Mouse (Mus musculus) embryonic facial prominence, embryonic 11.5 days (tissue): ENCODE measurements at regions not wholly inside any gene's neighbourhood (a gene's known extent, or its start where the extent isn't known, plus 50 kb on each side); places are given as distances from the start of the nearest gene placed in this dataset.

Experiments used
- ATAC-seq: fragments of 200-750 bp; cut with Nextera tagmentation; replicated peaks from 2 replicates; pipeline ENCODE4 v1.8.0; 2017; ENCODE audit warnings: low read depth; ENCODE audit not compliant: insufficient number of reproducible peaks, low FRiP score, low TSS enrichment
- DNase-seq: peaks from one replicate; pipeline ENCODE4 v3.0.0-alpha.2; 2015; ENCODE audit warnings: low spot score
- H3K27ac ChIP-seq: fragments of 300-500 bp; sonication (generic); replicated peaks from 2 replicates; pipeline ENCODE4 v1.5.1; 2014; ENCODE audit warnings: mild to moderate bottlenecking, low read depth, low read length, control low read depth
- H3K27me3 ChIP-seq: fragments of 300-500 bp; sonication (generic); 2 replicates; pipeline ENCODE4 v1.6.1; 2014; ENCODE audit warnings: mild to moderate bottlenecking, low read length, moderate library complexity, mixed read lengths; ENCODE audit not compliant: control insufficient read depth, insufficient read depth
- H3K36me3 ChIP-seq: fragments of 300-500 bp; sonication (generic); replicated peaks from 2 replicates; pipeline ENCODE4 v1.6.1; 2014; ENCODE audit warnings: low read depth, mild to moderate bottlenecking, low read length, moderate library complexity, mixed read lengths; ENCODE audit not compliant: control insufficient read depth, insufficient read depth
- H3K4me1 ChIP-seq: fragments of 300-500 bp; sonication (generic); 2 replicates; pipeline ENCODE4 v1.6.1; 2014; ENCODE audit warnings: low read length, mixed read lengths; ENCODE audit not compliant: control insufficient read depth, insufficient read depth
- H3K4me2 ChIP-seq: fragments of 300-500 bp; sonication (generic); 2 replicates; pipeline ENCODE4 v1.6.1; 2014; ENCODE audit warnings: low read depth, mild to moderate bottlenecking, control low read depth, low read length, moderate library complexity
- H3K4me3 ChIP-seq: fragments of 300-500 bp; sonication (generic); 2 replicates; pipeline ENCODE4 v1.5.1; 2014; ENCODE audit warnings: low read depth, low read length, control low read depth
- H3K9ac ChIP-seq: fragments of 300-500 bp; sonication (generic); replicated peaks from 2 replicates; pipeline ENCODE4 v1.6.1; 2014; ENCODE audit warnings: mild to moderate bottlenecking, control low read depth, low read length
- H3K9me3 ChIP-seq: fragments of 300-500 bp; sonication (generic); replicated peaks from 2 replicates; pipeline ENCODE4 v1.6.1; 2016; ENCODE audit warnings: mild to moderate bottlenecking, low read length, inconsistent platforms, mixed read lengths; ENCODE audit not compliant: control insufficient read depth
- WGBS: fragments of 180-500 bp; shearing (Covaris S2); extraction: QIAGEN DNeasy Blood & Tissue Kit; methylation state at CpG from one replicate; pipeline ENCODE4 v1.1.7; 2014; 5-methylcytosine and 5-hydroxymethylcytosine counted together

DNA sequence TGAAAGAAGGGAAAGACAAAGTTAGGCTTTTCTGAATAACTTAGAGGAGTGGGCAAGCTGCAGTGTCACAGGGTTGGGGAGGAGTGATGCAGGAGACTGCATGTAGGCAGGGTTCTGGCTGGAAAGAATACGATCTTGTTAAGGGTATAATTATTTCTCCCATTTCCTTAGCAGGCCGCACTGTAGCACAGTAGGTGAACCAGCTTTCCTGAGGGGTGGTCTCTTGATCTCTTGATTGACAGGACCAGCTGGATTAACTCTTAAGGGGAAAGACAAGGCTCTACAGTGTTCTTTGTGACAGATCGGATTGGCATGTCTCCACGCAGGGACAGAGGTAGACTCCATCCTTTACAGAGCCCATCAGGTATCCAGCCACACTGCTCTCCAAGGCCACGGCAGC, 54.5 kb upstream of the Meis1 start:
- no peak; the same call in 1 of the 2 replicates for ATAC-seq
- Histone ChIP-seq H3K4me2 (no peak overlapping the region), H3K4me3 (no peak overlapping the region), H3K36me3 (no peaks in the 10 kb centered on the region), H3K27me3 (no peaks in the 10 kb centered on the region), H3K9me3 (no peaks in the 10 kb centered on the region), H3K4me1 (no peaks in the 10 kb centered on the region), H3K27ac (no peak overlapping the region), H3K9ac (no peak overlapping the region)
- WGBS, result 37% methylated on average over 5 of the region's 5 CpGs
- DNase-seq, result no peak

DNA sequence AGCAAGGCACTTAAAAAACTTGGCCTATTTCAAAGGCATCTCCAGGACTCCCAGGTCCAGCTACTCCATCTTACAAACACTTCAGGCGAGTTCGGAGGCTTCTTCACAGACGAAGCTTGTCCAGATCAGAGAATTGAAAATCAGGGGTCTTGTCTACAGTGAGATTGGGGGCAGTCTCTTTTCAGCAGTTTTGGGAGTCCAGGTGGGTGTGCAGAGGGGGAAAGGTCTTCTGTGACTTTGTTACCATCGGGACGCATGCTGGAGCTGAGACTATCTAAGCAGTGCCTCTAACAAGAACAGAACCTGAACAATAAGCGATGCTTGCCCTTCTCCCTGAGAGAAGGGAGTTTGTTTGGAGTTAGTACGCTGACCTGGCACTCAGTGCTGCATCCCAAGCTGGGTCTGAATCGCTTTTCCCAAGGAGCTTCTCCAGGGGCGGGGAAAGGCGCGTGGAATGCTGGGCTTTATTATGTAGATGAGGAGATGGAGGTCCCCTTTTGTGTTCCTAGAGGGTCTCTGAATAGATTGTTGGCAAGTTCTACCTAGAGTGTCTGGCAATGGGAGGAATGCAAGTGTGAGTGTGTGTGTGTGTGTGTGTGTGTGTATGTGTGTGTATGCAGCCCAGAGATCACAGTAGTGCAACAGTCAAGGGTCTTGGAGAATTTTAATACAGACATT, 55.2 kb upstream of the Meis1 start:
- Histone ChIP-seq H3K27ac (no peak overlapping the region), H3K27me3 (no peaks in the 10 kb centered on the region), H3K4me3 (no peak overlapping the region), H3K36me3 (no peaks in the 10 kb centered on the region), H3K9ac (no peak overlapping the region), H3K4me2 (no peak overlapping the region), H3K9me3 (no peaks in the 10 kb centered on the region), H3K4me1 (no peaks in the 10 kb centered on the region)
- ATAC-seq (peak; percentile 44; the same call in 1 of the 2 replicates), DNase-seq (no peak)
- 46% methylated on average over 11 of the region's 11 CpGs for WGBS

- 85% methylated on average over 15 of the region's 15 CpGs for whole genome bisulfite sequencing
- Histone ChIP-seq H3K27ac (no peak overlapping the region), H3K9ac (no peak overlapping the region), H3K27me3 (no peaks in the 10 kb centered on the region), H3K9me3 (no peaks in the 10 kb centered on the region), H3K4me1 (no peaks in the 10 kb centered on the region), H3K4me2 (no peak overlapping the region), H3K4me3 (no peak overlapping the region), H3K36me3 (no peaks in the 10 kb centered on the region)
- DNase-seq (no peak), ATAC-seq (no peak)
Observed at GRCm38 (mm10) chr11:19091101-19091857, 72.5 kb upstream of the Meis1 start.

DNA sequence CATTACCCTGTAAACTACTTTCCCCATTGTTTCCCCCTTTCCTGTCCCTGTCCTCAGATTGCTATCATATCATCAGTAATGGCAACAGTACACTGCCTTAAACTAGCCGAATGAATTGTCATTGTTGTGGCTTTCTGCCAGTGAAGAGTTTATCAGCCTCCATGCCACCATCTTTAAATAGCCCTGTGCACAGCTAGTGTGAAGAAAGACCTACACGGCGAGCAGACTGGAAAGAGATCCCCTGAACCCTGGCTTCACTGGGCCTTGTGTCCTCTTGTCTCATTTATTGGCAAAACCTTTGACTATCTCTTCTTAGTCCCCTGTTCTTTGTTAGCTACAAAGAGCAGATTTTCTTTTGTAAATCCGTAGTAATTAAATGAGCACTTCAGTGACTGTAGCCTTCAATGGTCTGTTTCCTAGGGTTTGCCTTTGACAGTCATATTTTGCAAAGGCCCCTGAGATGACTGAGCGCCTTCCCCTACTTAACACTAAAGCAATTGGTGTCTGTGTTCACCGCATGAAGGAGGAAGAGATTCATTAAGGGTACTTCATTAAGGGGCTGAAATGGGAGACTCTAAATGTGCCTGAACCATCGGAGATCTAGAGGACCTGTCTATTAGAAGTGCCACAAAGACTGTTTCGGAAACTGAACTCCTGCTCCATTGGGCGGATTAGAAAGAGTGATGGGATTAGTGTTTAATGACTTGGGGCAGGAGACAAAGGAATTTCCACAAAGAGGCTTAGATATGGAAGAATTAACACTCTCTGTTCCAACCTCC, 74.4 kb upstream of the Meis1 start:
- H3K4me1 ChIP-seq, result no peaks in the 10 kb centered on the region
- ATAC-seq (no peak), DNase-seq (peak; percentile 14)
- no peak overlapping the region for H3K9ac ChIP-seq
- H3K27ac ChIP-seq, result no peak overlapping the region
- no peaks in the 10 kb centered on the region for H3K36me3 ChIP-seq
- no peak overlapping the region for H3K4me2 ChIP-seq
- H3K27me3 ChIP-seq, result no peaks in the 10 kb centered on the region
- H3K4me3 ChIP-seq, result no peak overlapping the region
- no peaks in the 10 kb centered on the region for H3K9me3 ChIP-seq
- WGBS, result 61% methylated on average over 9 of the region's 9 CpGs

DNA sequence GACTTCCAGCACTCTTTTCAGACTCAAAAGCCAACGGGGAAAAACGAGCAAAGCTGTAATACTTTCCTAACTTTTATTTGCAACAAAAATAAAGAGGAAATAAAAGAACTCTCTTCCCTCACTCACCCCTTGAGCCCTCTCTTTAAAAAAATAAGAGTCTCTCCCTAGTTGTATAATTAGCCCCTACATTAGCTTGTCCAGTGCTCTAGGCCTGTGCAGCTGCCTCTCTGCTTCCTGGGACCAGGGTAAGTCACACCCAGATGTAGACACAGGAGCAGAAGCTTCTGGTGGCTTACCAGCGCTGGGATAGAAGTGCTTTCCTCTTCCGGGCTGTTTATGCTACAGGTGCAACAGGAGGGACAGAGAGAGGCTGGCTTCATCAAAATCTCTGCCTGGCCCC, 75.0 kb upstream of the Meis1 start:
- WGBS, result 64% methylated on average over 4 of the region's 4 CpGs
- no peak overlapping the region for H3K4me2 ChIP-seq

GRCm38 (mm10) chr11:19094183-19094582, 75.4 kb upstream of the Meis1 start:
- Histone ChIP-seq H3K4me1 (no peaks in the 10 kb centered on the region), H3K27ac (no peak overlapping the region), H3K9me3 (no peaks in the 10 kb centered on the region), H3K36me3 (no peaks in the 10 kb centered on the region), H3K9ac (no peak overlapping the region), H3K4me2 (no peak overlapping the region), H3K4me3 (no peak overlapping the region), H3K27me3 (no peaks in the 10 kb centered on the region)
- no peak for ATAC-seq
- WGBS, result 76% methylated on average over 14 of the region's 14 CpGs
- DNase-seq, result no peak

More for the DNA sequence above, 75.0 kb upstream of the Meis1 start:
- no peaks in the 10 kb centered on the region for H3K4me1 ChIP-seq
- DNase-seq (no peak), ATAC-seq (no peak)
- no peaks in the 10 kb centered on the region for H3K36me3 ChIP-seq
- no peak overlapping the region for H3K9ac ChIP-seq
- no peaks in the 10 kb centered on the region for H3K9me3 ChIP-seq
- H3K27ac ChIP-seq, result no peak overlapping the region
- H3K4me3 ChIP-seq, result no peak overlapping the region
- H3K27me3 ChIP-seq, result no peaks in the 10 kb centered on the region

DNA sequence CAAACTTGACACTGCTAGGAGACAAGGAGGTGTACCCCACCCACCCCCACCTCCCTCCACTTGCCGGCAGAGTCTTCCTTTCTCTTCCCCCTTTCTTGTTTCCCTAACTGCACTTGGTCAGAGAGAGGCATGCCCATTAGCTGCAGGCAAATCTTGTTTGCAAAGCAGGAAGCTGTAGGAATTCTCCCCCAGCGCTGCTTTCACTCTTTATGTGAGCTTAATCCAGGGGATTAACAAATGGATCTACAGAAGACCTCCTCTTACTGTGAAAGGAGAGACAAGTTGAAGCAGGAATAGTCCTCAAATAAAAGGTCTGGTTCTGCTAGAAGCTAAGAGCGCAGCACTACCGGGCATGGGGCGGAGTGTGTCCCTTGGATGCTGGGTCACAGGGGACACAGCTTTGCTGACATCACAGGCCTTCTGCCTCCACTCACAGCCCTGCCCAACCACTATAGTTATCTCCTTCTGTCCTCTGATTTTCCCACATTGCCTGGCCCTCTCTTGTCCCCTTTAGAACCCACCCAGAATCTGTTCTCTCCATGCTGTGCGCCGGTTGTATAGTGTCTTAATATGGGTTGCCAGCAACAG, 84.3 kb upstream of the Meis1 start:
- H3K9ac ChIP-seq, result no peak overlapping the region
- no peaks in the 10 kb centered on the region for H3K9me3 ChIP-seq
- DNase-seq, result peak; percentile 37
- H3K4me1 ChIP-seq, result no peaks in the 10 kb centered on the region
- 41% methylated on average over 7 of the region's 7 CpGs for WGBS
- no peak overlapping the region for H3K4me3 ChIP-seq
- no peak overlapping the region for H3K27ac ChIP-seq
- H3K27me3 ChIP-seq, result no peaks in the 10 kb centered on the region
- no peak overlapping the region for H3K4me2 ChIP-seq
- ATAC-seq, result no peak
- H3K36me3 ChIP-seq, result no peaks in the 10 kb centered on the region
